Mouse (Mus musculus): ENCODE data around the gene Prkd3. TPM values are rescaled to one million over a fixed set of nuclear protein-coding genes. Genes with fewer than 3 reads are reported as not detected.

Gene Prkd3
- polyA plus RNA-seq (2015; fragmentation: Illumina TruSeq; extraction: RNeasy Lipid Tissue Mini Kit (QIAGEN cat#74804); ENCODE audit: low read depth, low replicate concordance), result 12.8 TPM

DNA sequence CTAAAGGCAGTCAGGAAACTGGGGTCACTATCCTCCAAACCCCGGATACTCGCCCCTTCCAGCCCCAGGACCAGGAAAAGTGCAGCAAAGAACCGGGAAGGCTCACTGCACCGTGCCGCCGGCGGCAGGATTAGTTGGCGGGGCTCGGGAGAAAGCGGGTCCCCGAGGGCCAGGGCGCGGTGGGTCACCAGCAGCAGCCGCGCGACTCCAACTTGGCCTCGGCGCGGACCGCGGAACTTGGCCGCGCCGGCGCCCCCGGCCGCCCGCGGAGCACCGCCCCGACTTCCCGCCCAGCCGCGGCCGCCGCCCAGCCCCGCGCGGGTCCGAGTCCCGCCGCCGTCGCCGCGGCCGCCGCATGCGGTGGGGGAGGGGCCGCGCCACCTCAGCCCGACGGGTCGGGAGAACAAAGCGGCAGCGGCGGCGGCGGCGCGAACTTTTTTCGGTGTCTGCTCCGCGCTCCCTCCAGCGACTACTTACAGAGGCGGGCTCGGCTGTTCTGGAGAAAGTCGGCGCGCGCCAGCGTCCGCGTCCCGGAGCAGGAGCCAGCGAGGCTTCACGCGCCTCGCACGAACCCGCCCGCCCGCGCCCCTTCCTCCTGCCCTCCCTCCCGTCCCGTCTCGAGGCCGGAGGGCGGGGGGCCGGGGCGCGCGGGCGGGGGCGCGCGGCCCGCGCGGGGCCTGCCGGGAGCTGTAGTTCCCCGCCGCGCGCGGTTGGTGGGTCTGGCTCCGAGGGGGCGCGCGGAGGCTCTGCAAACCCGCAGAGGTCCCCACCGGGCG, at the start of gene Prkd3:
Prkd3 (minus strand) TSS at position 609 of the 776 bp plus-strand sequence.

DNA sequence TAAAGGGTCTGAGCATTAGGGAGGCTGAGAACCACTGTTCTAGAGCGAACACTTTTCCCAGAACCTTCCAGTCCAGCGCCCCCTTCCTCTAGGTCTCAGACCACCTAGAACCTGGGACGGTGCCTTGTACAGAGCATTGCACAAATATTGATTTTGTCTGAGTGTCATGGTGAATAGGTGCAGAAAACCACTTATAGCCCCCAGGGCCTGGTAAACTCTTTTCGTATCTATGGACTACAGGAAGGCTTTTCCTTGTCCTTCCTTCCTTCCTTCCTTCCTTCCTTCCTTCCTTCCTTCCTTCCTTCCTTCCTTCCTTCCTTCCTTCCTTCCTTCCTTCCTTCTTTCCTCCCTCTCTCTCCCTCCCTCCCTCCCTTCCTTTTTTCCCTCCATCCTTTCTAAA, 31.0 kb upstream of the Prkd3 start, which contains the start of gene Qpct:
Qpct (plus strand) TSS at position 301 of the 400 bp plus-strand sequence.

DNA sequence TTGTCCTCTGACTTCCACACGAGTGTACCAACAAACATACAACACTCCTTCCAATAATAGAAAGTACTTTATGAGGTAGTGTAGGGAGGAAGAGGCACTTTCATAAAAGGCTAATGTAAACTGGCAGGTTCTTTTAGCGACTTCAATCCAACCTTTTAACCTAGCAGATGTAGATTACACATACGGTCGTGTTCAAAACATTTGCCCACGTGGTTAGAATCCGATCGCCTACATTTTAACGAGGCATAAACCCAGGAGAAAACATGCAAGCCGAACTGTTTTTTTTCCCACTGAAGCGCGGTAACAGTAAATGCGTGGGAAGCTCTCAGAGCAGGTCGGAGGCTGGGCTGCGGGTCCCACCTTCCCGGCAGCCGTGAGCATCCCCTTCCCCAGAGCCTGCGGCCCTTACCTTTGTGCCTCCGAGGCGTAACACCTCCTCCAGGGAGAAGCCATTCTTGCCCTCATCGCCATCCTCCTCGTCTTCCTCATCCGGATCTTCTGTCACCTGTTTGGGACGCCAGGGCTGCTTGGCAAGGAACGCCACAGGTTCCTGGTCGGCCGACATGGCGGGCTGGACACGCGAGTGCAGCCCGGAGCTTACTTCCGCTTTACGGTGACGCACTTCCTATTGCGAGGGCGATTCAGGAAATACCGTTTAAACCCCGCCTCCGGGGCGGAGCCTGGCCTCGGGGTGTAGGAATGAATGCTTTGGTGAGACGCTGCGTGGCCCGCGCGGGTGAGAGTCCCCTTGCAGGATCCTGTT, 84.0 kb downstream of the Prkd3 start, which contains the start of the genes Cebpz and Ndufaf7:
Cebpz (minus strand) TSS at position 601 of the 763 bp plus-strand sequence.
Ndufaf7 (plus strand) TSS at position 671 of the 763 bp plus-strand sequence.

DNA sequence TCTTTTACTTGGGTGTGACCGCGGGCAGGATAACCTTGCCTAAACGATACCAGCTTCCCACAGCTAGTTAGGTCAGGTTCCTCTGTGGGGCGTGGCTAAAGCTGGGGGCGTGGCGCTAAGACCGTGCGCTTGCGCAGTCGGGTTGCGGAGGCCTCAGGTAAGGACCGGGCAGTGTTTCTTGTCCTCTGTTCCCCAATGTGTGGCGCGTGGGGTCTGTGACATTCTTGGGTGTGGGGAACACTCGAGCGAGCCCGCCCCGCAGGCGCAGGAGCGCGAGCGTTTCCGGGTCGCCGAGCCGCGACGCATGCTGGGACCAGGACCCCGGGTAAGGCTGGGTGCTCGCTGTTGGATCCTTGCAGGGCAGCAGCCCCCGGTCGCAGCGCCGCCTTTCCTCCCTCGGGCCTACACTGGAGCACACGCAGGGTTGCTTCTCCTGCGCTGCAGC, 104.2 kb downstream of the Prkd3 start, which contains the start of gene Cebpzos:
Cebpzos (plus strand) TSS at position 132 of the 445 bp plus-strand sequence.

DNA sequence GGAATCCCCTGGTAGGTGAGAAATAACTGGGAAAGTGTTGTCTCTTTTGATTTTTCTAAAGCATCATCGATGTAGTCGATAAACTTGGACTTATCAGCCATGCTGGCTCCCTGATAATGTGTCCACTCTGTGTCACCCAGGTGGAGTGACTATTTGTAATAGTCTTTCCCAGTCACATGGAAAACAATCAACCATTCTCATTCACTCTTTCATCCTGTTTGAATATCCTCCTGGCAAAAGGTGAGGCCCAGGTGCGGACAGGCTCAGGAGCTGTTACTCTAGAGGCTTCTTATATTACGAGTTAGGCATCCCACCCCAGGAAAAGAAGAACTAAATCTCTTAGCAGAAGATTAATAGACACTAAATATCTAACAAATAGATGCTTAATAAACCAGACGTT, 113.7 kb downstream of the Prkd3 start, which contains the start of gene Sult6b1:
Sult6b1 (minus strand) TSS at position 101 of the 400 bp plus-strand sequence.

Other genes with a start within 250 kb of the Prkd3 start
- 33.5 TPM for gene Heatr5b, start 185.5 kb downstream of the Prkd3 start, polyA plus RNA-seq (2015; fragmentation: Illumina TruSeq; extraction: RNeasy Lipid Tissue Mini Kit (QIAGEN cat#74804); ENCODE audit: low read depth, low replicate concordance)
- gene Gpatch11, start 185.2 kb downstream of the Prkd3 start, polyA plus RNA-seq (2015; fragmentation: Illumina TruSeq; extraction: RNeasy Lipid Tissue Mini Kit (QIAGEN cat#74804); ENCODE audit: low read depth, low replicate concordance), result 36.2 TPM
- 3.6 TPM for gene Eif2ak2, start 138.2 kb downstream of the Prkd3 start, polyA plus RNA-seq (2015; fragmentation: Illumina TruSeq; extraction: RNeasy Lipid Tissue Mini Kit (QIAGEN cat#74804); ENCODE audit: low read depth, low replicate concordance)
- gene Sult6b1, start 113.8 kb downstream of the Prkd3 start, polyA plus RNA-seq (2015; fragmentation: Illumina TruSeq; extraction: RNeasy Lipid Tissue Mini Kit (QIAGEN cat#74804); ENCODE audit: low read depth, low replicate concordance), result 0.67 TPM
- 81.6 TPM for gene Cebpzos, start 104.3 kb downstream of the Prkd3 start, polyA plus RNA-seq (2015; fragmentation: Illumina TruSeq; extraction: RNeasy Lipid Tissue Mini Kit (QIAGEN cat#74804); ENCODE audit: low read depth, low replicate concordance)
- gene Cebpz, start 83.8 kb downstream of the Prkd3 start, polyA plus RNA-seq (2015; fragmentation: Illumina TruSeq; extraction: RNeasy Lipid Tissue Mini Kit (QIAGEN cat#74804); ENCODE audit: low read depth, low replicate concordance), result 26.5 TPM
- gene Ndufaf7, start 83.7 kb downstream of the Prkd3 start, polyA plus RNA-seq (2015; fragmentation: Illumina TruSeq; extraction: RNeasy Lipid Tissue Mini Kit (QIAGEN cat#74804); ENCODE audit: low read depth, low replicate concordance), result 72.4 TPM
- 21.4 TPM for gene Qpct, start 31.1 kb upstream of the Prkd3 start, polyA plus RNA-seq (2015; fragmentation: Illumina TruSeq; extraction: RNeasy Lipid Tissue Mini Kit (QIAGEN cat#74804); ENCODE audit: low read depth, low replicate concordance)

Measured in brain, adult 10 weeks (tissue).